Mouse (Mus musculus) bone marrow macrophage, adult 2 months (primary cell): ENCODE data around the gene Mia2.

Source experiments
- CTCF ChIP-seq: IDR thresholded peaks from 2 replicates; pipeline ENCODE4 v1.5.1; 2012; ENCODE audit warnings: low read depth, mild to moderate bottlenecking, low read length, moderate library complexity
- POLR2A ChIP-seq: IDR thresholded peaks from 2 replicates; pipeline ENCODE4 v1.6.1; 2012; ENCODE audit warnings: mild to moderate bottlenecking, low read depth, low read length, borderline replicate concordance

DNA sequence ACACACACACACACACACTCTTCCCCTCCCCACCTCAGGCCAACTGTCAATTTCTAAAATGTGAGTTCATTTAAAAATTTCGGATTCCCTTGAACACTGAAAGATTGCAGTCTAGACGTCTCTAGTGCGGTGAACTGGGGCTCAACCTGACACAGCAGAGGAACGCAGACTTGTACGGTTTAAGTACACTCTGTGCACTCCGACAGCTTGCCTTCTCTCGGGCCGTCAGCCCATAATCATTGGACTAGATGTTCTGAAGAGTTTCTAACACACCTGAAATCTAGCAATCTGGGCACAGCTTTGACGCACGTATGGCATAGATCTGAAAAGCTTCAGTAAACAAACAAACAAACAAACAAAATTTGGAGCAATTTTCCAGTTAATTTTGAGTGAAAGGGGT is 32.9 kb downstream of the Mia2 start:
- TF ChIP-seq CTCF (no peak), POLR2A (no peak)
